Comparison of ENCODE assay signal across 13 mouse cellular contexts in the genomic region with DNA sequence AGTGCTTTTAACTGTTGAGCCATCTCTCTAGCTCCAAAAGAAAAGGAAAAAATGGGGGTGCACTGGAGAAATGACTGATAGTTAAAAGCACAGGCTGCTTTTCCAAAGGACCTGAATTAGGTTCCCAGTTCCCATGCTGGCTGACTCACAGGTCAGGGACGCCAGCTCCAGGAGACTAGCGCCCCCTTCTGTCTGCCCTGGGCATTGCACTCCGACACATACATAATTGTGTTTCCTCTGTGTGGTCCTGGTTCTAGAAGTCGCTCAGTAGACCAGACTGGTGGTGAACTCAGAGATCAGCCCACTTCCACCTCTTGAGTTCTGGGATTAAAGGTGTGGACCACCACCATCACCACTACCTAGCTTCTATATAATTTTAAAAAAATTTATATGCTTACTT. TPM values are rescaled to one million over a fixed set of nuclear protein-coding genes. Genes with fewer than 3 reads are reported as not detected.
DNase-seq lines count a peak whose midpoint lies in the region; ATAC-seq and TF ChIP-seq lines count a peak whose summit lies in the region.
"Had no signal": no experiment of that assay in that cellular context is flagged by ENCODE, and none has a peak within 500 bp of the region (broad histone marks: within the 10 kb centered on the region; RNA-seq: fewer than 3 reads in every experiment).

No protein-coding gene starts in this region.

- WGBS in hindbrain, embryonic 14.5 days = 51% methylated on average over 4 of the region's 4 CpGs
- WGBS in hindbrain, embryonic 10.5 days = 48% methylated on average over 4 of the region's 4 CpGs
- 49% methylated on average over 4 of the region's 4 CpGs for WGBS in thymus, adult 2 months
- WGBS in bone marrow, adult 2 months = 42% methylated on average over 4 of the region's 4 CpGs

- TF ChIP-seq CTCF in thymus, adult 2 months (IDR thresholded peaks at IDR 0.05; ENCODE audit: borderline replicate concordance, control insufficient read depth, extremely low read depth, insufficient read depth, low read length, poor library complexity) = peak; percentile 63; the same call in 1 of the 2 replicates
- TF ChIP-seq CTCF in bone marrow, adult 2 months (IDR thresholded peaks at IDR 0.05; ENCODE audit: control insufficient read depth, insufficient read depth, low read length) = peak; percentile 50; the same call in 1 of the 2 replicates

- H3K4me2 ChIP-seq in hindbrain, embryonic 14.5 days (replicated peaks) = no peak overlapping the region
- H3K4me2 ChIP-seq: stomach, embryonic 15.5 days had no signal

- no peak for TF ChIP-seq POLR2A in thymus, adult 2 months (IDR thresholded peaks at IDR 0.05; ENCODE audit: control insufficient read depth, extremely low read depth, insufficient read depth, low read length, poor library complexity)
- no peak for TF ChIP-seq POLR2A in bone marrow, adult 2 months (IDR thresholded peaks at IDR 0.05; ENCODE audit: borderline replicate concordance, control insufficient read depth, low read depth, low read length)

- peaks cover 49% of the 10 kb centered on the region for H3K4me1 ChIP-seq in hindbrain, embryonic 14.5 days (replicated peaks; ENCODE audit: control insufficient read depth, insufficient read depth, low read length)
- H3K4me1 ChIP-seq in hindbrain, embryonic 10.5 days (replicated peaks) = peaks cover 27% of the 10 kb centered on the region
- no peaks in the 10 kb centered on the region for H3K4me1 ChIP-seq in thymus, adult 2 months (replicated peaks; ENCODE audit: control insufficient read depth, insufficient read depth, low read length)
- H3K4me1 ChIP-seq in bone marrow, adult 2 months (ENCODE audit: control insufficient read depth, insufficient read depth, low read length) = no peaks in the 10 kb centered on the region

- H3K9ac ChIP-seq in hindbrain, embryonic 14.5 days = no peak overlapping the region
- H3K9ac ChIP-seq: stomach, embryonic 15.5 days had no signal

- peak overlapping the region; percentile 94; the same call in 1 of the 2 replicates for H3K27ac ChIP-seq in hindbrain, embryonic 14.5 days
- H3K27ac ChIP-seq in hindbrain, embryonic 10.5 days = no peak overlapping the region
- H3K27ac ChIP-seq in thymus, adult 2 months (ENCODE audit: control insufficient read depth, insufficient read depth, low read length) = no peak overlapping the region
- H3K27ac ChIP-seq in bone marrow, adult 2 months (ENCODE audit: control insufficient read depth, insufficient read depth, low read depth, low read length, poor library complexity) = no peak overlapping the region
- H3K27ac ChIP-seq: stomach, embryonic 15.5 days had no signal

- no peaks in the 10 kb centered on the region for H3K36me3 ChIP-seq in hindbrain, embryonic 14.5 days (replicated peaks; ENCODE audit: control insufficient read depth, insufficient read depth)
- H3K36me3 ChIP-seq in hindbrain, embryonic 10.5 days = no peaks in the 10 kb centered on the region
- no peaks in the 10 kb centered on the region for H3K36me3 ChIP-seq in thymus, adult 2 months (ENCODE audit: control insufficient read depth, insufficient read depth, low read length)
- H3K36me3 ChIP-seq: stomach, embryonic 15.5 days had no signal

- no peak overlapping the region for H3K4me3 ChIP-seq in hindbrain, embryonic 14.5 days (replicated peaks; ENCODE audit: low read length)
- H3K4me3 ChIP-seq in hindbrain, embryonic 10.5 days = no peak overlapping the region
- H3K4me3 ChIP-seq in thymus, adult 2 months (ENCODE audit: control insufficient read depth, insufficient read depth, low read length) = no peak overlapping the region
- no peak overlapping the region for H3K4me3 ChIP-seq in bone marrow, adult 2 months (replicated peaks; ENCODE audit: control insufficient read depth, low read depth, low read length)
- H3K4me3 ChIP-seq: stomach, embryonic 15.5 days had no signal

- no peak for DNase-seq in hindbrain, embryonic 14.5 days (ENCODE audit: low spot score)
- no peak for DNase-seq in hindbrain, embryonic 10.5 days (ENCODE audit: low spot score)
- no peak for DNase-seq in thymus, adult 2 months
- no peak for DNase-seq in thymus, postnatal 25 days
- no peak for DNase-seq in ovary, postnatal 14 days (ENCODE audit: low spot score)
- DNase-seq: adrenal gland, postnatal 25 days; gastrocnemius, postnatal 36 days; kidney, adult 11 months had no signal

- H3K27me3 ChIP-seq in hindbrain, embryonic 14.5 days (ENCODE audit: control insufficient read depth, insufficient read depth, low read length) = no peaks in the 10 kb centered on the region
- H3K27me3 ChIP-seq in hindbrain, embryonic 10.5 days (ENCODE audit: insufficient read depth, poor library complexity, severe bottlenecking) = no peaks in the 10 kb centered on the region
- H3K27me3 ChIP-seq in thymus, adult 2 months (ENCODE audit: control insufficient read depth, insufficient read depth, low read length) = no peaks in the 10 kb centered on the region
- H3K27me3 ChIP-seq: stomach, embryonic 15.5 days had no signal

- ATAC-seq in hindbrain, embryonic 14.5 days (ENCODE audit: low FRiP score) = no peak
- no peak for ATAC-seq in erythroid progenitor cell, adult 5-6 weeks (replicated peaks; ENCODE audit: low FRiP score, poor library complexity, severe bottlenecking)

- H3K9me3 ChIP-seq in hindbrain, embryonic 14.5 days (ENCODE audit: control insufficient read depth, low read length) = no peaks in the 10 kb centered on the region
- no peaks in the 10 kb centered on the region for H3K9me3 ChIP-seq in hindbrain, embryonic 10.5 days
- H3K9me3 ChIP-seq: stomach, embryonic 15.5 days had no signal

RNA-seq across cellular contexts. Expression of gene Pnmal2, which starts 7.2 kb away (rescaled TPM):
- 96.1 and 96.4 TPM in 2 replicates for polyA plus RNA-seq in hindbrain, embryonic 14.5 days (2014; fragmentation: Nextera tagmentation; extraction: Ambion mirVana)
- 4.0 and 12.2 TPM in 2 replicates for polyA plus RNA-seq in hindbrain, embryonic 10.5 days (2016; fragmentation: Nextera tagmentation; extraction: Ambion mirVana)
- polyA plus RNA-seq in thymus, adult 2 months (2012; rRNA removed) = 2.2 and 3.0 TPM in 2 replicates
- polyA plus RNA-seq in bone marrow, adult 2 months (2011; ENCODE audit: insufficient read depth, insufficient read length, low replicate concordance, missing spikeins) = not detected in 2 replicates
- not detected in 2 replicates for total RNA-seq in erythroid progenitor cell, adult 5-6 weeks (2015; ENCODE audit: low replicate concordance)
- not detected in 2 replicates for total RNA-seq in erythroid progenitor cell, adult 5-6 weeks (2017; ENCODE audit: low replicate concordance)
- total RNA-seq: megakaryocyte, adult 5-6 weeks; neutrophil, adult 5-6 weeks had no signal

RNA-seq across cellular contexts. Expression of gene Calm3, which starts 13.4 kb away (rescaled TPM):
- polyA plus RNA-seq in hindbrain, embryonic 14.5 days (2014; fragmentation: Nextera tagmentation; extraction: Ambion mirVana) = 510 and 527 TPM in 2 replicates
- 170 and 245 TPM in 2 replicates for polyA plus RNA-seq in hindbrain, embryonic 10.5 days (2016; fragmentation: Nextera tagmentation; extraction: Ambion mirVana)
- 398 and 475 TPM in 2 replicates for polyA plus RNA-seq in thymus, adult 2 months (2012; rRNA removed)
- 307 and 376 TPM in 2 replicates for polyA plus RNA-seq in bone marrow, adult 2 months (2011; ENCODE audit: insufficient read depth, insufficient read length, low replicate concordance, missing spikeins)
- total RNA-seq in erythroid progenitor cell, adult 5-6 weeks (2015; ENCODE audit: low replicate concordance) = 131 and 141 TPM in 2 replicates
- 258 and 325 TPM in 2 replicates for total RNA-seq in erythroid progenitor cell, adult 5-6 weeks (2017; ENCODE audit: low replicate concordance)

RNA-seq across cellular contexts. Expression of gene Pnmal1, which starts 22.2 kb away (rescaled TPM):
- polyA plus RNA-seq in hindbrain, embryonic 14.5 days (2014; fragmentation: Nextera tagmentation; extraction: Ambion mirVana) = 52.1 and 63.2 TPM in 2 replicates
- 5.8 and 12.7 TPM in 2 replicates for polyA plus RNA-seq in hindbrain, embryonic 10.5 days (2016; fragmentation: Nextera tagmentation; extraction: Ambion mirVana)
- polyA plus RNA-seq in thymus, adult 2 months (2012; rRNA removed) = not detected in 2 replicates
- polyA plus RNA-seq in bone marrow, adult 2 months (2011; ENCODE audit: insufficient read depth, insufficient read length, low replicate concordance, missing spikeins) = not detected in 2 replicates
- total RNA-seq in erythroid progenitor cell, adult 5-6 weeks (2015; ENCODE audit: low replicate concordance) = not detected in 2 replicates
- total RNA-seq in erythroid progenitor cell, adult 5-6 weeks (2017; ENCODE audit: low replicate concordance) = not detected in 2 replicates
- total RNA-seq: gastrocnemius, postnatal 36 days; megakaryocyte, adult 5-6 weeks; neutrophil, adult 5-6 weeks had no signal

RNA-seq across cellular contexts. Expression of gene Ptgir, which starts 31.0 kb away (rescaled TPM):
- 0.26 TPM in 1 of 2 replicates, not detected in the other for polyA plus RNA-seq in hindbrain, embryonic 14.5 days (2014; fragmentation: Nextera tagmentation; extraction: Ambion mirVana)
- polyA plus RNA-seq in hindbrain, embryonic 10.5 days (2016; fragmentation: Nextera tagmentation; extraction: Ambion mirVana) = 0.77 and 1.5 TPM in 2 replicates
- polyA plus RNA-seq in thymus, adult 2 months (2012; rRNA removed) = 11.3 and 11.4 TPM in 2 replicates
- 8.3 and 13.0 TPM in 2 replicates for polyA plus RNA-seq in bone marrow, adult 2 months (2011; ENCODE audit: insufficient read depth, insufficient read length, low replicate concordance, missing spikeins)
- total RNA-seq in erythroid progenitor cell, adult 5-6 weeks (2015; ENCODE audit: low replicate concordance) = 0.36 and 6.7 TPM in 2 replicates
- total RNA-seq in erythroid progenitor cell, adult 5-6 weeks (2017; ENCODE audit: low replicate concordance) = 1.9 and 2.0 TPM in 2 replicates

RNA-seq across cellular contexts. Expression of gene Gm42372, which starts 45.6 kb away (rescaled TPM):
- 7.6 and 7.8 TPM in 2 replicates for polyA plus RNA-seq in hindbrain, embryonic 14.5 days (2014; fragmentation: Nextera tagmentation; extraction: Ambion mirVana)
- polyA plus RNA-seq in hindbrain, embryonic 10.5 days (2016; fragmentation: Nextera tagmentation; extraction: Ambion mirVana) = 0.91 and 0.93 TPM in 2 replicates
- 2.3 TPM in 2 replicates for polyA plus RNA-seq in thymus, adult 2 months (2012; rRNA removed)
- 0.77 and 1.9 TPM in 2 replicates for polyA plus RNA-seq in bone marrow, adult 2 months (2011; ENCODE audit: insufficient read depth, insufficient read length, low replicate concordance, missing spikeins)
- total RNA-seq in erythroid progenitor cell, adult 5-6 weeks (2015; ENCODE audit: low replicate concordance) = 0.72 TPM in 1 of 2 replicates, not detected in the other
- 0.13 and 0.53 TPM in 2 replicates for total RNA-seq in erythroid progenitor cell, adult 5-6 weeks (2017; ENCODE audit: low replicate concordance)
- total RNA-seq: gastrocnemius, postnatal 36 days had no signal
